Mouse (Mus musculus) right cerebral cortex, adult 18-20 months (tissue): ENCODE results near the gene Upp1.

ENCODE experiments used
- DNase-seq: peaks from one replicate; pipeline ENCODE4 v3.0.0; 2022; ENCODE audit warnings: mixed read lengths

Upp1 gene

DNA sequence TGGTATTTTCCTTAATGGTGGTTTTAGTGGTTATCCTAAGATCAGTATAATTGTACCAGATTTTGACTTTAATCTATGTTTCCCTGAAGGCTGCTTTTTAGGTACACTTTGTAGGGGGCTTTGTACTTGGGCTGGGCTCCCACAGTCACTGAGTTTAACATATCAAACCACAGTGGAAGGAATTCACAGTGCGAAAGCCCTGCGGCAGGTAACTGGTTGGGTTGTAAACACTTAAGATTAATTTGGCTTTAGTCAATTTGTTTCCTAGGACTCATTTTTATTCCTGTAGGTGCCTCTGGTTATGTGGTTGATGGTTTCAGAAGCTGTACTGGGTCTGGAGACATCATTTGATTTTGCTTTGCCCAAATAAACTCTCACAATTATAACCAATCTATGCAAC is 49.4 kb downstream of the Upp1 start:
- DNase-seq = no peak

DNA sequence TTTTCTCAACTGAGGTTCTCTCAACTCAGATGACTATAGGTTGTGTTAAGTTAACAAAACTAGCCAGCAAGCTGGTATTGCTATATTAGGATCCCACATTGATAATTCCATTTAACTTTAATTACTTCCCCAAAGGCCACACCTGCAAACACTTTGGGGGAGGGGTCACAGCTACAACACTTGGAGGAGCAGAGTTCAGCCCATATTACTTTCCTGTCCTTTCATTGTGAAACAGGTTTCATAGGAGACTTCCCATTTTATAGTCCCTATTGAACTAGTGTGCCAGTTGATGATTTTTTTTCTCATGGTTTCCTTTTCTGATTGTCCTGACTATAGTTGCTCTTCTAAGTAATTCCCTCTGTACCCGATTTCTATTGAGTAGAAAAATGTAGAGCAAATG is 63.6 kb downstream of the Upp1 start:
- no peak for DNase-seq
